Mouse (Mus musculus): ENCODE results near the gene Vmn1r128. TPM values are rescaled to one million over a fixed set of nuclear protein-coding genes. Genes with fewer than 3 reads are reported as not detected.
"Not testable (repeated sequence)": the region's sequence is repeated elsewhere in the genome, so short reads cannot be mapped to it uniquely, and the experiment has no call there.

Vmn1r128 gene
- polyA plus RNA-seq (2012; fragmentation: generic; extraction: Trizol): not detected

DNA sequence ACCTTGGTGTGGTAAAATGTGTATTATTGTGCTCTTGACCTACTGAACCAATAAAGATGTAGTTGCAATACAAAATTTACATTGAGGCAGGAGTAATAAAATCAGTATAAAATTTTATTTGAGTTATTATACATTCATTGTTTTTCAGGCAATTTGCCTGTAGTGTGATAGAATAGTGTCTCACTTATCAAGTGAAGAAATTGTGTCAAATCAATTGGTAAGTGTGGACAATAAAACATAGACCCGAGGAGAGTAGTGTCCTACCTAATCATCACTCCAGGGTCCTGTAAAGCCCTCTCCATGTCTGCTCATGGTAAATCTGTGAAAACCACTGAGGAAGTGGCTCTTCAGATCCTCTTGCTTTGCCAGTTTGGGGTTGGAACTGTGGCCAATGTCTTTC is at the start of gene Vmn1r128:
Gene Vmn1r128, plus strand, starts transcription at position 301 of the 400 bp plus-strand sequence.
- H3K4me3 ChIP-seq; H3K79me2 ChIP-seq (ENCODE audit: control insufficient read depth, insufficient read depth); H3ac ChIP-seq (ENCODE audit: control insufficient read depth, insufficient read length); H3K36me3 ChIP-seq (ENCODE audit: control insufficient read depth, insufficient read depth); H3K4me2 ChIP-seq (ENCODE audit: low read depth); H3K27me3 ChIP-seq (ENCODE audit: control insufficient read depth, insufficient read depth, insufficient read length): not testable (repeated sequence)

DNA sequence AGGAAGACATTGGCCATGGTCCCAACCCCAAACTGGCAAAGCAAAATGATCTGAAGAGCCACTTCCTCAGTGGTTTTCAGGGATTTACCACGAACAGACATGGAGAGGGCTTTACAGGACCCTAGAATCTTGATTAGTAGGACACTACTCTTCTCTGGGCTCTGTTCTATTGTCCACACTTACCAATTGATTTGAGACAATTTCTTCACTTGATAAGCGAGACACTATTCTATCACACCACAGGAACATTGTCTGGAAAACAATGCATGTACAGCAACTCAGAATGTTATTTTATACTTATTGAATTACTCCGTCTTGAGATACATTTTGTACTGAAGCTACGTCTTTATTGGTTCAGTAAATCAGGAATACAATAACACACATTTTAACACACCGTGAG is 47.8 kb upstream of the Vmn1r128 start, which contains the start of gene Vmn1r126:
Gene Vmn1r126, minus strand, starts transcription at position 101 of the 400 bp plus-strand sequence.
- H3K4me3 ChIP-seq; H3K36me3 ChIP-seq (ENCODE audit: control insufficient read depth, insufficient read depth); H3ac ChIP-seq (ENCODE audit: control insufficient read depth, insufficient read length); H3K79me2 ChIP-seq (ENCODE audit: control insufficient read depth, insufficient read depth); H3K4me2 ChIP-seq (ENCODE audit: low read depth); H3K27me3 ChIP-seq (ENCODE audit: control insufficient read depth, insufficient read depth, insufficient read length): not testable (repeated sequence)

DNA sequence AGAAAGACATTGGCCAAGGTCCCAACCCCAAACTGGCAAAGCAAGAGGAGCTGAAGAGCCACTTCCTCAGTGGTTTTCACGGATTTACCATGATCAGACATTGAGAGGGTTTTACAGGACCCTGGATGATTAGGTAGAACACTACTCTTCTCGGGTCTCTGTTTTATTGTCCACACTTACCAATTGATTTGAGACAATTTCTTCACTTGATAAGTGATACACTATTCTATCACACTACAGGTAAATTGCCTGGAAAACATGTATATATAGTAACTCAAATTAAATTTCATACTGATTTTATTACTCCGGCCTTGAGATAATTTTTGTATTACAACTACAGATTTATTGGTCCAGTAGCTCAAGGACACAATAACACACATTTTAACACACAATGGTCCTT is 29.4 kb upstream of the Vmn1r128 start, which contains the start of gene Vmn1r127:
Gene Vmn1r127, minus strand, starts transcription at position 101 of the 400 bp plus-strand sequence.
- H3K4me2 ChIP-seq (ENCODE audit: low read depth); H3ac ChIP-seq (ENCODE audit: control insufficient read depth, insufficient read length); H3K4me3 ChIP-seq; H3K36me3 ChIP-seq (ENCODE audit: control insufficient read depth, insufficient read depth); H3K27me3 ChIP-seq (ENCODE audit: control insufficient read depth, insufficient read depth, insufficient read length); H3K79me2 ChIP-seq (ENCODE audit: control insufficient read depth, insufficient read depth): not testable (repeated sequence)

DNA sequence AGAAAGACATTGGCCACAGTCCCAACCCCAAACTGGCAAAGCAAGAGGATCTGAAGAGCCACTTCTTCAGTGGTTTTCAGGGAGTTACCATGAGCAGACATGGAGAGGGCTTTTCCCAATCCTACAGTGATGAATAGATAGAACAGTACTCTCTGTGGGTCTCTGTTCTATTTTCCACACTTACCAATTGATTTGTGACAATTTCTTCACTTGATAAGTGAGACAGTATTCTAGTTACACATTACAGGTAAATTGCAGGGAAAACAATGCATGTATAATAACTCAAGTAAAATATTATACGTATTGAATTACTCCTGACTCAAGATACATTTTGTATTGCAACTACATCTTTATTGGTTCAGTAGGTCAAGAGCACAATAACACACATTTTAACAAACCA is 12.0 kb downstream of the Vmn1r128 start, which contains the start of gene Vmn1r129:
Gene Vmn1r129, minus strand, starts transcription at position 101 of the 400 bp plus-strand sequence.
- H3K4me3 ChIP-seq; H3K4me2 ChIP-seq (ENCODE audit: low read depth); H3K36me3 ChIP-seq (ENCODE audit: control insufficient read depth, insufficient read depth); H3K79me2 ChIP-seq (ENCODE audit: control insufficient read depth, insufficient read depth); H3K27me3 ChIP-seq (ENCODE audit: control insufficient read depth, insufficient read depth, insufficient read length); H3ac ChIP-seq (ENCODE audit: control insufficient read depth, insufficient read length): not testable (repeated sequence)

Other genes with a start within 250 kb of the Vmn1r128 start
- gene Vmn1r122, start 215.2 kb upstream of the Vmn1r128 start, polyA plus RNA-seq (2012; fragmentation: generic; extraction: Trizol): not detected
- not detected for gene Vmn1r123, start 187.2 kb upstream of the Vmn1r128 start, polyA plus RNA-seq (2012; fragmentation: generic; extraction: Trizol)
- gene Gm5157, start 158.9 kb upstream of the Vmn1r128 start, polyA plus RNA-seq (2012; fragmentation: generic; extraction: Trizol): not detected
- gene Vmn1r124, start 88.8 kb upstream of the Vmn1r128 start, polyA plus RNA-seq (2012; fragmentation: generic; extraction: Trizol): not detected
- not detected for gene Vmn1r125, start 77.2 kb upstream of the Vmn1r128 start, polyA plus RNA-seq (2012; fragmentation: generic; extraction: Trizol)
- gene Vmn1r126, start 47.9 kb upstream of the Vmn1r128 start, polyA plus RNA-seq (2012; fragmentation: generic; extraction: Trizol): not detected
- gene Vmn1r127, start 29.5 kb upstream of the Vmn1r128 start, polyA plus RNA-seq (2012; fragmentation: generic; extraction: Trizol): not detected
- gene Vmn1r129, start 11.9 kb downstream of the Vmn1r128 start, polyA plus RNA-seq (2012; fragmentation: generic; extraction: Trizol): not detected
- not detected for gene Gm6882, start 83.4 kb downstream of the Vmn1r128 start, polyA plus RNA-seq (2012; fragmentation: generic; extraction: Trizol)
- not detected for gene Vmn1r130, start 162.4 kb downstream of the Vmn1r128 start, polyA plus RNA-seq (2012; fragmentation: generic; extraction: Trizol)
- not detected for gene Vmn1r131, start 196.7 kb downstream of the Vmn1r128 start, polyA plus RNA-seq (2012; fragmentation: generic; extraction: Trizol)